Mouse (Mus musculus): ENCODE measurements at regions not wholly inside any gene's neighbourhood (a gene's known extent, or its start where the extent isn't known, plus 50 kb on each side); places are given as distances from the start of the nearest gene placed in this dataset.

DNA sequence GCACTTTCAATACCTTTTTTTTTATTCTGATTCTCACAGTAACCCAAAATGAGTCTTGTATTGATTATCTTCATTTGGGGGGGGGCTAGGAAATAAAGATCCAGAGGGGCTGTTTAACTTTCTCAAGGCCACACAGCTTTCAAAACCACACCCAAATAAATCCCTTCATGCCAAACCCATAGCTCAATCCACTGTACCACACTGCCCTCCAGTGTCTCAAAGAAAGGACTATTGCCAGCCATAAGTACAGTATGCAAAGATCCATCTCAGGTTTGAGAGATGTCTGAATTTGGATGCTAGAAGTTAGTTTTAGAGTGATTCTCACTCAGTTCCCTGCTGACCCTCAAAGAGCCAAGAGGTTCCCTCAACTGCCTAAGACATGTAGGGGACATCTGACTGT lies 120.1 kb upstream of the Gm26657 start:
- DNase-seq (ENCODE audit: low spot score): no peak

DNA sequence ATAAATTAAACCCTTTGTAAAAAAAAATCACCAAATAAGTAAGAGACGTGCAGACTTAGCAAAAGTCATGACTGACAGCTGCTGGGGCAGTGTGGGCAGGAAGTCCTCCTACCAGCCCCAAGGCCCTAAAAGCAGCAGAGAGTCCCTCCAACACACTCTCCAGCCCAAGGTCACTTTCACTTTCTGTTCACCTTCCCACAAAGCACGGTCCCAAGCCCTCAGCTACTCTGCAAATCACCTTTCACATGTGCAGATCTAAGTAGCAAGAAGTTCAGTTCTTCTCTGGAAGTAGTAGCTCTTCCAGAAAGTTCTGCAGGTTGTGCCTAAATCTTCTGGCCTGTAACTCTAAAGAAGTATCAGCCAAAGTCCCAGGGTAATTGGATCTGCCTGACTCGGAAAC lies 120.8 kb upstream of the Gm26657 start:
- no peak for DNase-seq (ENCODE audit: low spot score)

DNA sequence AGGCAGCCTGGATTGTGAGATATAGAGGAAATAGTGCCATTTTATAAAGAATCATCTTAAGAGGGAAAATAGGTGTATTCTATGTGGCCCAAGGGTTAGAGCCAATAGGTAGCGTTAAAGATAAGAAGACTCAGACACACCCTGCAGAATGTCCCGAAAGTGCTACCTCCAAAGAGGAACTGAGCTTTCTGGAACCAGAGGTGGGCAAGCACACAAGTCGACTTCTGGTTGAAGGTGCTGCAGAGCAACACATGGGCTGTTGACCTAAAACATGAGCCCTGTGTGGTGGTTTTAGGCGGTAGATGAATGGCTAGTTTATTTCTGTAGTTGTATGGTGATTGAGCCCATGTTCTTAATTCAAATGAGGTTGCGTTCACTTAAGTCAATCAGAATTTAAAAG lies 121.4 kb upstream of the Gm26657 start:
- DNase-seq (ENCODE audit: low spot score): no peak

DNA sequence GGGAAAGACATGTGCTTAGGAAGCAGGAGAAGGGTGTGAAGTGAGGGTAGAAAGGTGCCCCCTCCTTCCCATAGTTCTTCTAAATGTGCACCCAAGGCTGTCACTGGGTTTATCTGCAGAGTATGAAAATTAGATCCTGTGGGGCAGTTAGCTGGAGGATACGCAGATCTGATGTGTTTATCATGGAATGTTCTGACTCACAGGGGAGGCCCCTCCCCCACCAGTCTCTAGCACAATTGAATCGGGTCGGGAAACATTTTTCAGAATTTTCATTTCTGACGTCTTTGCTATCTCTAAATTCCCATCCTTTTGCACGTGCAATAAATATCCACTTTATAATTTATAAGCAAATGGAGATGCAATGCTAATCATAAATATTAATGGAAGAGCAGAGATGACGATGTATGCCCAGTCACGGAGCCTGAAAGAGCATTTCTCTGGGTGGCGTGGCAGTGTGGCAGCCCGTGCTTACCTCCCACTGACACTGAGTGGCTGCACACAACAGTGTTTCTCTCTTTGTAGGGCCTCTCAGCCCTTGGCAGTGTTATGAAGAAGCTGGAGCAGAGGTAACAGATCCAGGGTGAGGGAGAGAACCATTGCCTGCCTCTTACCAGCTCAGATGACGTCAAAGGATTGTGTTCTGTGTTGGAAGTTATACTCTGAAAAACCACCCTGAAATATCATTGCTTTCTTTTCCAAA lies 122.1 kb upstream of the Gm26657 start:
- no peak for DNase-seq (ENCODE audit: low spot score)

DNA sequence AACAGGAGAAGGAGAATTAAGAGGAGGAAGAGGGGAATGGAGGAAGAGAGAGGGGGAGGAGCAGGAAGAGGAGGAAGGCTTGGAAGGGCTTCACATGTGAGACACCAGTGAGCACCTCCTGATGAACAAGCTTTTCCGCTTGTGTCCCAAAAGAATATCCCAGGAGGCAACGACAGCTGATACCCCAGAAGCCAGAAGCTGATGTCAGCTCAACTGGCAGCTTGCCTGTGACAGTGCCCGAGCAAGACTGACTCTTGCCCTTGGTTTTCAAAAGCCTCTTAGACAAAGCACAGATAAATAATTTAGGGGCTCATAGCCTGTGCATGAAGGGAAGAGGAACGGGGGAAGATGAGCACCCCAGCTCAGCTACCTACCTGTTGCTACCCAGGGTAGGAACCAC lies 127.5 kb upstream of the Gm26657 start:
- no peak for DNase-seq (ENCODE audit: low spot score)

DNA sequence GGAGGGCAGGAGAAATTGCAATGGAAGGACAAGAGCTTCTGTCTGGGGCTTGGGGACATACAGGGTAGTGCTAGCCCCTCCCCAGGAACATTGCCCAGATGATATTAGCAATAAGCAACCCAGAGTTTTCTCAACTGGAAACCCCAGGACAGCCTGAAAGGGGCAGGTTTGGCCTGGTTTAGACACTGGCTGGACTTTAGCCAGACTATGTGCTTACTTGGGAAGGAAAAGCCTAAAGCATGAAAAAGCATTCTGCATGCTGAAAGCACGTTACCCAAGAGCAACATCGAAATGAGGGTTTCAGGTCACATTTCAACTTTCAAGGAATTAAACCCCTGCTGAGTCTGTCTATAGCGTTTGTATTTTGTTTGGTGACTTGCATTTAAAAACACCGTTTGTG lies 128.1 kb upstream of the Gm26657 start:
- DNase-seq (ENCODE audit: low spot score): no peak

DNA sequence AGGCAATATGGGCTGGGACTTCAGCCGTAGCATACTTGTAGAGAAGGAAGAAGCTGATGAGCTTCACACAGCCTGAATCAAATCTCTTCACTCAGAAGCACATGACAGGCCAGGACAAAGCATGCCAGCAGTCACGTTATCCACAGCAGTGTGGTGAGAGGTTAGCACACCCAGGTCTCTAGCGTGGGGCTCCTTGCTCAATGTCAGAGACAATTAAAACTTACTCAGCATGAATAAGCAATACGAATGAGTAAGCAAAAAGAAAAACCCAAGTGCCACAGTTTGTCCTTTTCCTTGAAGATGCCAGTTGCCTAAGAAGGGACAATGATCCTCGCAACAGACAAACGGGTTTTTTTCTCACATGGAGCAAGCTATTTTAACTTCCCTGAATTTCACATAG lies 129.6 kb upstream of the Gm26657 start:
- DNase-seq (ENCODE audit: low spot score): no peak

DNA sequence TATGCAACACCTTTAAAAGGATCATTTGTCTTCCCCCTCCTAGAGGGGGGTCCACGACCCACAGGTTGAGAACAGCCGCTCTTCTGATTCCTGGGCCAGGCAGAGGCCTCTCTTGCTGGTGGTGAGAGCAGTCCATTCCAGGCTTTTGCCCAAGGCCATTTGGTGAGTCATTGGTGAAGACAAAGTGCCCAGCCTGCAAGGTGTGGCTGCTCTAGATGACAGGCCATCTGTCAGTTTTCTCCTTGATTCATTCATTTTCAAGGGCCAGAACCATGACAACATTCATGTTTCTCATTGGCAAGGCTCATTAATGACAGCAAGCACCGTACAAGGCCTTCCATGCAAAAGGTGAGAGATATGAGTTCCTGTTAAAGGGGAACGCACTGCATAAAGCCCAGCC lies 131.2 kb upstream of the Gm26657 start:
- DNase-seq (ENCODE audit: low spot score): no peak

DNA sequence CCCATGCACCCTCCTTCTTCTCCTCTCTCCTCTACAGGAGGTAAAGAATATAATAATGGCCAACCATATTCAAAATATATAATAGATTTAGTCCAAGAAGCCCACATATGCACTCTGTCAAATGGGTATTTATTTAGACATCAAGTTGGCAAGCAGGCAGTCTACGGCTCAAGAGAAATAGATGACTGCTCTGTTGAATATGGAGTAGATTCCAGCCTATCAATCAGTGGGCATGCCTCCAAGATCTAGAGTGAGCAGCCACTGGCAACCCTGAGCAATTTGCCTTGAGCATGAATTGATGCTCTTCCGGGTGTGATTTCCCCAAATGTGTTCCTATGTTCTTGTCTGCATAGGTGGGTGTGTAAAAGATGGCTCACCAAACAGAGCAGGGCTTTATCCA lies 141.5 kb upstream of the Gm26657 start:
- DNase-seq (ENCODE audit: low spot score): no peak

DNA sequence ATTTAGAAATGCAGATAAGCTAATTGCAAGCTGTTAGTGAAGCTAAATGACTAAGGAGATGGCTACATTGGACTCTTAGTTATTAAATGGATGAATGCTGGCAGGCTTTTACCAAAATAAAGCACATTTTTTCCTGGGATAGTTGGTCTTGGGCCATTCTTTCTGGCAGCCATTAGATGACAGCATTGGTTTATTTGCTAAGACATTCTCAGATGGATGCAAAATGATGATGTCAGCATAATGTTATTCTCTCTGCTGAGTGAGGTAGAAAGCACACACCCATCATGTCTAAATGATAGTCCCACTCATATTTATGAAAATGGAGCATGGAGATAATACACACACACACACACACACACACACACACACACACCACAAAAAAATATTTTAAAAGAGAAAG lies 141.9 kb upstream of the Gm26657 start:
- no peak for DNase-seq (ENCODE audit: low spot score)

DNA sequence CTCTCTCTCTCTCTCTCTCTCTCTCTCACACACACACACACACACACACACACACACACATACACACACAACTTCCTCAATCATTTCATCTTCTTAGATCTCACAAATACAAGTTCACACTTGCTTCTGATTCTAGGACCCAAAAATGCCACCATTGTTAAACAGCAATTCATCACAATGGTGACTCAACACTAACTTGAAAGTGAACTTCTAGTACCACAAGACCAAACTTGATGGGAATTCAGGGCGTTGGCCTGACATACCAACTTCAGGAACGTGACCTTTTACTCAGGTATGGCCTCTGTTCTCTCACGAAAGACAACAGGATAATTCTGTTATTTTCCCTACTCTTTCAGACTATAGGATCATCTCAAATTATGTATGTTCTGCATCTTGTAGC lies 157.5 kb upstream of the Gm26657 start:
- DNase-seq (ENCODE audit: low spot score): no peak

DNA sequence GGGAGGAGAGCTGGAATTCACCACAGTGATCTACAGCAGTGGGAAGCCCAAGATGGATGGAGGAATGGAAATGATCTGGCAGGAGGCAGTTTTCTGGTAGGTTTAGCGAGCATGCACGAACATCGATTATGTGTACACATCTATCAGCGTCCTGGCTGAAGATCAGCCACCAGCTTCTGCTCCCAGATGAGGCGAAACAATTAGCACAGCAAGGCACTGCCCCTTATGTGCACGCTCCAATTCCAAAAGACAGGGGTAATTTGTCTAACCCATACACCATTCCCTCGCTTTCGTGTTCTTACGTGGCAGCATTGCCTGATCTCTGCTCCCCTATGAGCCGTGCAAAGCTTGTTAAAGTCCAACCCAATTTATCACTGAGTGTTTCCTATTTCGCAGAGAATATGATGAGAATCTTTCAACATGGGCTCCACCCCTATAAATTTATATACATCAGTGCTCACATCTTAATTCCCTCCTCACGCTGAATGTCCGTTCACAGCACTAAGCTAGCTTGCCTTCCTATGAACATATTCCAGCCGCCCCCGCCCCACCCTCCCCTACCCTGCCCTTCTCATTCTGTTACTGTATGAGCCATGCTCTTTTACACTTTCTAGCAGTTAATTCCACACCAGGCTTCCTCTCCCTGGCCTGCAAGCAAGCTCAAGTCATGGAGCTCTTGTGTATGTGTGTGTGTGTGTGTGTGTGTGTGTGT lies 162.9 kb upstream of the Gm26657 start:
- no peak for DNase-seq (ENCODE audit: low spot score)

DNA sequence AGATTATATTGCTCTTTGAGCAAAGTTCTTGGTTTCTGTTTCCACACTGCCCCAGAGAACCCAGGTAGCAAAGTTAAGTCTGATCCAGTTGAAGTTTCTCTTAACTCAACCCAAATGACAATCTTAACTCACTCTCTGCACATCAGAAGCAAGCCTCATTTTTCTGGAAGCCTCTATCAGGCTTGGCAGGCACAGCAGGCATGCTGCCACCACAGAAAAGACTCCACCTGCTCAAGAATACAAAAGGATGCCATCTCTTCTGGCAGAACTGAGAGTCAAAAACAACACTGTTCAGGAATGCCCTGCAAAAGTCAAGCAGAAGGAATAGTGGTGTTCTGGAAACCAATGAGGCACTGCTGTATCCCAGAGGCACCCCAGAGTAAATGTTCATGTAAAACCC lies 187.7 kb upstream of the Gm26657 start:
- DNase-seq (ENCODE audit: low spot score): no peak

DNA sequence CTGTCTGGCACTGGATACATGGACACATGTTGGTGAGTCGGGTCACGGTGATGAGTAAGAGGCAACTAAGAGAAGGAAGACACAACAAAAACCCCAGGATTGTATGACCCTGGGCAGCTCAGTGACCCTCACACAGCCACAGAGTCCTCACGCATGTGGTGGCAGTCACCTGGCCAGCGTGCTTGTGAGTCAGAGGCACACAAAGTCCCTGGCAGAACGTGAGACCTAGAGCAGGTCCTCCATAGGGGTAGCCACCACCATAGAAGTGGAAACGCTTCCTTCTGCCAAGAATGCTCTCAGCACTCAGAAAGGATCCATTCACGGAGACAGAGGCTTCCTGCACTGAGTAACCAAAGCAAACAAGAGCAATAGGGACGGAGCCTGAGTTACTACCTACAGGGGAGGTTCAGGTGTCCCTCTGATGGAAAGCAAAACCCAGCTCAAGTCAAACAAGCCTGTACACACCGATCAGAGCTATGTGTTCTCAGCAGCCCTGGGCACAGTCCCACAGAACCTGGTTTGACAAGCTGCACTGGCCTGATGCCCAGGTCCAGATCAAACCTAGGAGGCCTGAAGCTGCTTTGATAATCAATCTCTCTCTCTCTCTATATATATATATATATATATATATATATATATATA lies 206.4 kb upstream of the Gm26657 start:
- DNase-seq (ENCODE audit: low spot score): no peak

DNA sequence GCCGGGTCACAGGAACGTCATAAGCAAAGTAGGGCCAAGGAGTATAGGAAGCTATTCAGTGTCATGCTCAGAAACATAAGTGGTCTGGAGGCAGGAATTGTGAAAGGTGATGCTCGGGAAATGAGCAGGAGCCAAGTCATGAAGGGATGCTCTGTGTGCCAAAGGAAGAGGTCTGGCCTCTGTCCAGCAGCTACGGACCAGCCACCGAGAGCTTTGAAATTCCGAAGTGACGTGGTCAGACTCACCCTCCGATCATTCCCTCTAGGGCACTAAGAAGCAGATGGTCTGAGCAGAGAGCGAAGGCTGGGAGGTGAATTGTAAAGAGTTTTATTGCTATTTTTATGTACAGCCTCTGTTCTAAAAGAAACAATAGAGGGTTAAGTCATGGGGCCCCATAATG lies 206.9 kb upstream of the Gm26657 start:
- DNase-seq (ENCODE audit: low spot score): no peak

DNA sequence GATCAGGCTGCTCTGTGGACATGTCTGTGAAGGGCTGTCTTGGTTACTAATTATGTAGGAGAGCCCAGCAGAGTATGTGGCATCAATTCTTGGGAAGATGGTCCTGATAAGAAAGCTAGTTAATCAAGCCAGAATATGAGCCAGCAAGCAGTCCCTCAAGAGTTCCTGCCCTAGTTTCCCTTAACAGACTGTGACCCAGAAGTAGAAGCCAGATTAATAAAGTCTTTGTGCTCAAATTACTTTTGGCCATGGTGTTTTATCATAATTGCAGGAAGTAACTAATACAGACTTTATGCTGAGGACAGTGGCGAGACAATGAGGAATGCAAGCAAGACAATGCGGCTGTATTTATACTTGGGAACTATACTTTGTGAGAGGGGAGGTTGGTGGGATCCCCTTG lies 211.3 kb upstream of the Gm26657 start:
- no peak for DNase-seq (ENCODE audit: low spot score)

DNA sequence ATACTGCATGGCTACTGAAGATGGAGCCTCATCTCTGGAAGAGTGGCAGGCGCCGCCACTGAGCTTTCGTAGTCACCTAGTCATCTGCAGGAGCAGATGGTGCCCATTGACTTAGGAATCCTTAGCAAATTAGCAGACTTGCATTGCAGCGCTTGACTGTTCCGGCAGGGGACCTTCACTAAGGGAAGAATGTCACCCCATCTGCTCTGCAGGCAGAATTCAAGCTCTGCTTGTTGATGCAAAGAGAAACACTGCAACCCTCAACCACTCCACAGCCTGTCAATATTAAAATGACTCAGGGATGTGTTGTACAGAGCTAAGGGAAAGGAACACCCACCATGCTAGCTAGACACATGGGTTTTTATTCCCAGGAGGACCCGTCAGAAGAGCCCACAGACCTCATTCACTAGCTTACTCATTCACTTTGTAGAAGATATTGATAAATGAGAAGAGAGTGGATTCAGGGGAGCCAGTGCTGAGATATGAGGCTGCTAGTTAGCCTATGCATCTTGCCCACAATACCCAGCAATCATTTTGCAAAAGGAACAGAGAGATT lies 215.4 kb upstream of the Gm26657 start:
- DNase-seq (ENCODE audit: low spot score): no peak

DNA sequence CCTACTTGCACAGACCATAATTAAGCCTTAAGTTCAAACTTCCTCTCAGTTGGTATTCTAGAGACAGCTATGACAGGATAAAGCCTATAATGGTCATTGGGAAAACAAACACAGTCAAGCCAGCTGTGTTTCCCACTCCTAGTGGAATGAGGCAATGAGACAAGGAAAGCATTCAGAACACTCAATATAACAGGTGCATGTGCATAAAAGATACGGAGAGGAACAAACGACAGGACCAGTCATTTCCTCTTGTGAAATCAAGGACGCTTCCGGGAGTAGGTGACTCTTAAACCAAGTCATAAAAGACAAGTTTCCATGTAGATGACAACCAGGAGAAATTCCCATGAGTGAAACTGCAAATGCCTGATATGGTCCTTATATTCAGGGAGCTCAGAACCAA lies 232.1 kb upstream of the Gm26657 start:
- DNase-seq (ENCODE audit: low spot score): no peak

DNA sequence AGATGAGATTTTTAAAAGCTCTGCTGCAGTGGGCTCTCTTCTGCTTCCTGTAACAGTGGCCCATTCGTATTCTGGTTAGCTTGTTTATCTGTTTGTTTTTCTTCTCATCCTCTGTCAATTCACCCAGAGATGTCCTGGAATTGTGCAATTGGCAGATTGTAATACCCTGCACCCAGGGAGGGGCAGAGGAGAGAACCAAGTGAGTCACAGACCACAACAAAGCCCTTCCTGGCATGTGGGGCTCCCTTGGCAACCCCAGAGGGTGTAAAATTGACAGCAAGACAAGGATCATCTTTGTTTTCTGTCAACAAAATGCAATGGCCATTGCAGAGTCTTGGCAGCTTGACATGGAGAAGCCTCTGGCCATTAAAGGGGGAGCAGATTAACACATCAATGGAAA lies 233.1 kb upstream of the Gm26657 start:
- DNase-seq (ENCODE audit: low spot score): no peak

DNA sequence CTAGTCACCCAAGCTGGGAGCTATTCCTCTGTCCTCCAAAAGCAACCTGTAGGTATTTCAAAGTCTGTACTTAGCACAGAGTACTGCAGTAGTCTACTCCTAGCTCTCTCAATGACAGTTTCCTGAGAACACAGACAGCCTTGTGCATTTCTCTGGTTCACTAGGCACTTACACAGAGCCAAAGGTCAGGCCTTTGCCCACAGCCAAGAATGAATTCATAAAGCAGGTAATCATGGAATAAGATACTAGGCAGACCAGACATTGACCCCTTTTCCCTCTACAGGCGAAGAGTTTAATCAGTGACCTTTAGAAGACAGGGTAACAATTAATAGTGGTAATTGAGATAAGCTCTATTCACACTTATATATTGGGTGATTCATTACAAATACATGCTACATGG lies 233.8 kb upstream of the Gm26657 start:
- no peak for DNase-seq (ENCODE audit: low spot score)

DNA sequence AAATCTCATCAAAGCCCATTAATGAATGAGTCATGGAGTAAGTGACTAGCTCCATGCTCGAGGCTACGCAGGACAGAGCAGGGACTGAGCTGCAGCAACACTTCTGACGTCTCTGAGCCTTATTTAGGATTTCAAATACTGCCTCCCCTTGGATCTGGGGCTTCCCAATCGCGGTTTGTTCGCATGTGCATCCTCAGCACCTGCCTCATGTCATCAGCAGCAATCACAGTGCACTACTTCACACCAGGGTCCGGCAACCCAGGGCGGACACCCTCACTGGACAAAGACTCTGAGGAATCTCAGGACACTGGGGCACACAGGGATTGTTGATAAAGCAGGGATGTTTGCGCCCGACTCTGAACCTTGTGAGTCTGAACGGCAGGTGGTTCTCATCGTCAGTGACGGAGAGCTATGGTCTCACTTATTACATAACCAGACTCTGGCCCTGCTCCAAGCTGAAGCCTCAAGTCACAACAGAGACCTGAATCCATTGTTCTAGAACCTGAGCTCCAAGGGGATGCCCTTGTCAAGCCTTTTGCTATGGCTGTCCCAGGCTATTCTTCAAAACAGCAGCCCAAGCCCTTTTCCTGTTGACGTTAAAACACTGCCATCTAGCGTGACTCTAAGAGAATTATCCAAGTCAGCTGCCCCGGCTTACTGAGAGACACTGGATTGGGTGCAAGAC lies 247.2 kb upstream of the Gm26657 start:
- DNase-seq (ENCODE audit: low spot score): no peak

DNA sequence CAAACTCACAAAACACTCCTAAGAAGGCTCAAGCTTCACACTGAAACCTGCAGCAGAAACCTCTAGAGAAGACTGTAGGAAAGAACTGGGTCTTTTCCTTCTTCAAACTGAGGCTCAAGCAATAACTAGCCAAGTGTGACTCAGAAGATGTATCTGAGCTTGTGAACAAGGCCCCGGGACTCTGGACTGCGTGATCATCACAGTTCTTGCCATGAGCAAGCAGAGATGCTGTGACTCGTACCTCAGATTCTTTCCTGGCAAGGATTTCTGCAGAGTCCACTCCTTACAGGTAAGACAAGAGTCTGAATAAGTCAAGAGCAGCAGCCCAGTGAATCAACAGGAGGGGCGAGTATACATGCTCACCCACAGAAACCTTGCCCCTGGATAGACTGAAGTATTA lies 250.5 kb upstream of the Gm26657 start:
- DNase-seq (ENCODE audit: low spot score): no peak

DNA sequence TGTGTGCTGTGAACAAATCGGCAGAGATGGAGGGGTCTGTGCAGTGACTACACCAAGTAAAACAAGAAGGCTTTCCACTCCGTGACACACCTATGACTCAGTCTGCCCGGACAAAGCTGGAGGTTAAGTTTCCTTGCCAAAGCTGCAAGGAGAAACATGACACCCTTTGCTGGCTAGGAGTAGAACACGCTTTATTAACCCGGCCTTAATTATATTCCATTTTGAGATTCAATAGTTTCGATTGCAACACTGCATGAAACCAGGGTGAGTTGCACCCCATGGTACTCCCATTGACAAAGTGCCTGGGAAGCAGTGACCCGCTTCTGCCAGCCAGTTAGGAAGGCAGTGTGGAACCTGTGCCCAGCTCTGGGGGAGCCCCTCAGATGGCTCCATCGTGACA lies 256.2 kb upstream of the Gm26657 start:
- DNase-seq (ENCODE audit: low spot score): no peak

All from T-cell, adult 2 months (primary cell).